Mouse (Mus musculus) ZHBTc4 (cell line): ENCODE measurements around the gene Gm16368.
A peak's percentile ranks its signal among the peaks of the same experiment; 100 is the strongest.
"Not testable (repeated sequence)": the region's sequence is repeated elsewhere in the genome, so short reads cannot be mapped to it uniquely, and the experiment has no call there.

Source experiments
- DNase-seq: peaks from one replicate; pipeline ENCODE4 v3.0.0-alpha.2; 2011; ENCODE audit warnings: low read depth, low spot score

The Gm16368 gene

GRCm38 (mm10) chr12:88083397-88083796 is at the start of gene Gm16368:
Gene Gm16368, plus strand, starts transcription at chr12:88083697.
- DNase-seq: not testable (repeated sequence)

GRCm38 (mm10) chr12:88039062-88039461 is 44.4 kb upstream of the Gm16368 start:
- DNase-seq: not testable (repeated sequence)

GRCm38 (mm10) chr12:88039703-88040102 is 43.8 kb upstream of the Gm16368 start:
- DNase-seq: not testable (repeated sequence)

- DNase-seq: peak; percentile 90
Observed at GRCm38 (mm10) chr12:88045226-88045625, 38.3 kb upstream of the Gm16368 start.
